Mouse (Mus musculus): ENCODE results near the gene Dazl.

- TF ChIP-seq EP300 (IDR thresholded peaks at IDR 0.05; ENCODE audit: low read depth) (no peak), CTCF (IDR thresholded peaks at IDR 0.05; ENCODE audit: low read depth) (no peak)
Measured at GRCm38 (mm10) chr17:50332012-50332300, 38.5 kb upstream of the Dazl start.

Data from liver, embryonic 14.5 days (tissue).